Mouse (Mus musculus) inflammation-experienced regulatory T-cells, adult 6 months (primary cell): ENCODE data around the gene Hbp1. TPM values are rescaled to one million over a fixed set of nuclear protein-coding genes. Genes with fewer than 3 reads are reported as not detected.

Source experiments
- ATAC-seq: one replicate; pipeline ENCODE4 v1.8.0; 2017
- polyA plus RNA-seq, 3 experiments: library from polyadenylated mRNA; unstranded; fragments of 100-300 nt; shearing (Covaris generic); gene quantifications; one replicate each; pipeline ENCODE4 v1.2.1; 2017

Gene Hbp1
- polyA plus RNA-seq = 100 to 1,000 TPM in 2 of 3 experiments, 10 to 100 TPM in 1; 90.3 to 147 (median 141) TPM

- peak; percentile 87 for ATAC-seq
These were observed at the start of gene Hbp1 for GRCm38 (mm10) chr12:31949759-31950658. Hbp1 (minus strand) TSS chr12:31950535.

GRCm38 (mm10) chr12:31998706-31999105 lies 48.4 kb upstream of the Hbp1 start:
- no peak for ATAC-seq

GRCm38 (mm10) chr12:31997328-31997878 lies 47.1 kb upstream of the Hbp1 start:
- ATAC-seq = peak; percentile 2

GRCm38 (mm10) chr12:31996877-31997276 lies 46.5 kb upstream of the Hbp1 start:
- peak; percentile 94 for ATAC-seq

- ATAC-seq = no peak
These were observed 40.2 kb upstream of the Hbp1 start for GRCm38 (mm10) chr12:31990575-31990974.

GRCm38 (mm10) chr12:31989726-31990125 lies 39.4 kb upstream of the Hbp1 start:
- ATAC-seq = no peak

- no peak for ATAC-seq
These were observed 36.1 kb upstream of the Hbp1 start for GRCm38 (mm10) chr12:31986463-31986862.

GRCm38 (mm10) chr12:31985738-31986137 lies 35.4 kb upstream of the Hbp1 start:
- no peak for ATAC-seq

- peak; percentile 52 for ATAC-seq
These were observed 34.3 kb upstream of the Hbp1 start for GRCm38 (mm10) chr12:31984664-31985063.

GRCm38 (mm10) chr12:31984206-31984605 lies 33.9 kb upstream of the Hbp1 start:
- ATAC-seq = no peak

- no peak for ATAC-seq
These were observed 33.4 kb upstream of the Hbp1 start for GRCm38 (mm10) chr12:31983769-31984168.

- no peak for ATAC-seq
These were observed 32.9 kb upstream of the Hbp1 start for GRCm38 (mm10) chr12:31983238-31983637.

- ATAC-seq = no peak
These were observed 27.4 kb upstream of the Hbp1 start for GRCm38 (mm10) chr12:31977613-31978195.

- ATAC-seq = no peak
These were observed 26.2 kb upstream of the Hbp1 start for GRCm38 (mm10) chr12:31976544-31976943.

- no peak for ATAC-seq
These were observed 23.3 kb upstream of the Hbp1 start for GRCm38 (mm10) chr12:31973473-31974172.

- no peak for ATAC-seq
These were observed 21.2 kb upstream of the Hbp1 start for GRCm38 (mm10) chr12:31971547-31971946.

- no peak for ATAC-seq
These were observed 18.8 kb upstream of the Hbp1 start for GRCm38 (mm10) chr12:31969111-31969510.

GRCm38 (mm10) chr12:31967536-31967935 lies 17.2 kb upstream of the Hbp1 start:
- peak; percentile 100 for ATAC-seq

- ATAC-seq = no peak
These were observed 16.1 kb upstream of the Hbp1 start for GRCm38 (mm10) chr12:31966405-31966804.

- no peak for ATAC-seq
These were observed 15.3 kb upstream of the Hbp1 start for GRCm38 (mm10) chr12:31965517-31966212.

- no peak for ATAC-seq
These were observed 13.7 kb upstream of the Hbp1 start for GRCm38 (mm10) chr12:31964074-31964473.

GRCm38 (mm10) chr12:31955843-31956242 lies 5.5 kb upstream of the Hbp1 start:
- no peak for ATAC-seq
